Mouse (Mus musculus) embryonic fibroblast, embryonic 13.5 days (primary cell): ENCODE measurements around the gene Gpr155.

Experiments used
- CTCF ChIP-seq: IDR thresholded peaks from 2 replicates; pipeline ENCODE4 v1.5.1; 2011; ENCODE audit warnings: mild to moderate bottlenecking, control low read depth, low read length, moderate library complexity, borderline replicate concordance; ENCODE audit not compliant: insufficient read depth
- POLR2A ChIP-seq: IDR thresholded peaks from 2 replicates; pipeline ENCODE4 v1.6.1; 2011; ENCODE audit warnings: low read depth, mild to moderate bottlenecking, control low read depth, low read length, moderate library complexity

- TF ChIP-seq POLR2A (no peak), CTCF (no peak)
Measured at GRCm38 (mm10) chr2:73396828-73397325, 10.5 kb upstream of the Gpr155 start.
